Mouse (Mus musculus) ovary, adult 18-20 months (tissue): ENCODE measurements at regions not wholly inside any gene's neighbourhood (a gene's known extent, or its start where the extent isn't known, plus 50 kb on each side); places are given as distances from the start of the nearest gene placed in this dataset.

Experiments used
- DNase-seq: peaks from one replicate; pipeline ENCODE4 v3.0.0; 2022; ENCODE audit warnings: low spot score, mixed read lengths

- DNase-seq, result no peak
Observed at GRCm38 (mm10) chr13:60123964-60124363, 53.2 kb downstream of the Gas1 start.

GRCm38 (mm10) chr13:60123174-60123587 is 54.0 kb downstream of the Gas1 start:
- DNase-seq, result no peak

- no peak for DNase-seq
Observed at GRCm38 (mm10) chr13:60122341-60123173, 54.6 kb downstream of the Gas1 start.

- no peak for DNase-seq
Observed at GRCm38 (mm10) chr13:60111465-60111864, 65.7 kb downstream of the Gas1 start.

GRCm38 (mm10) chr13:60110079-60110846 is 66.9 kb downstream of the Gas1 start:
- DNase-seq, result peak; percentile 83

GRCm38 (mm10) chr13:60105286-60105685 is 71.9 kb downstream of the Gas1 start:
- no peak for DNase-seq

GRCm38 (mm10) chr13:60101651-60102050 is 75.5 kb downstream of the Gas1 start:
- no peak for DNase-seq

GRCm38 (mm10) chr13:60100130-60101112 is 76.7 kb downstream of the Gas1 start:
- no peak for DNase-seq

- no peak for DNase-seq
Observed at GRCm38 (mm10) chr13:60099469-60100129, 77.6 kb downstream of the Gas1 start.

GRCm38 (mm10) chr13:60098394-60098793 is 78.8 kb downstream of the Gas1 start:
- no peak for DNase-seq

GRCm38 (mm10) chr13:60097776-60098175 is 79.4 kb downstream of the Gas1 start:
- no peak for DNase-seq

GRCm38 (mm10) chr13:60086657-60087056 is 90.5 kb downstream of the Gas1 start:
- no peak for DNase-seq

GRCm38 (mm10) chr13:60084975-60085374 is 92.2 kb downstream of the Gas1 start:
- no peak for DNase-seq

- DNase-seq, result no peak
Observed at GRCm38 (mm10) chr13:60084290-60084689, 92.9 kb downstream of the Gas1 start.

GRCm38 (mm10) chr13:60080113-60080512 is 97.1 kb downstream of the Gas1 start:
- DNase-seq, result no peak

- no peak for DNase-seq
Observed at GRCm38 (mm10) chr13:60078331-60079050, 98.7 kb downstream of the Gas1 start.

- DNase-seq, result no peak
Observed at GRCm38 (mm10) chr13:60076147-60076800, 100.9 kb downstream of the Gas1 start.

GRCm38 (mm10) chr13:60071595-60071994 is 105.6 kb downstream of the Gas1 start:
- no peak for DNase-seq

GRCm38 (mm10) chr13:60069196-60069595 is 108.0 kb downstream of the Gas1 start:
- DNase-seq, result no peak

- no peak for DNase-seq
Observed at GRCm38 (mm10) chr13:60067325-60067724, 109.8 kb downstream of the Gas1 start.
